Mouse (Mus musculus) CH12.LX (cell line): ENCODE data around the gene P2ry12.

Experiments
- CTCF ChIP-seq, 2 experiments: IDR thresholded peaks in 1 of 2; conservative IDR thresholded peaks in 1 of 2; 2 replicates each; pipeline ENCODE4 v1.5.1; 2011 to 2012; ENCODE audit warnings: low read depth in 2 of 2, low read length in 2 of 2, improper control_type of control experiment in 1 of 2, inconsistent platforms in 1 of 2, mild to moderate bottlenecking in 1 of 2, moderate library complexity in 1 of 2
- ZC3H11A ChIP-seq: IDR thresholded peaks from 2 replicates; pipeline ENCODE4 v1.6.1; 2012; ENCODE audit warnings: low read depth, mild to moderate bottlenecking, inconsistent platforms, low read length, improper control_type of control experiment
- ZNF384 ChIP-seq: IDR thresholded peaks from 2 replicates; pipeline ENCODE4 v1.6.1; 2012; ENCODE audit warnings: low read depth, low read length, improper control_type of control experiment, inconsistent platforms

DNA sequence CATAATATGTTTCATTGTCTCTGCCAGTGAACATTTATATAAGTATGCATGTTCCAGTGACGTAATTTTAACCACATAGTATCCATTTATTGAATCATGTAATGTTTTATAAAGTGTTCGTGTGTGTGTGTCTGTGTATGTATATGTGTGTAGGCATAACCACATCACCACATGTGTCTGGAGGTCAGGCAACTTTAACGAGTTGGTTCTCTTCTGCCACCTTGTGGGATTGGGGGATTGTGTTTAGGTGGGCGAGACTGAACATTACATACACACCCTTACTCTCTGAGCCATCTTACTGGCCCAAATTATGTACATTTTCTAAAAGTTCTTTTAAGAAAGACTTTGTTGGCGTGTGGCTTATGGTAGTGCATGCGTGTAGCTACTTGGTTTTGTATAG is 94.2 kb downstream of the P2ry12 start:
- peak in 1 of 2 experiments; percentile 67; a peak in 2 of 4 replicates for TF ChIP-seq CTCF (conservative IDR thresholded peaks at IDR 0.05 in 1 of 2, IDR thresholded peaks at IDR 0.05 in 1 of 2; ENCODE audit: low read depth in 2 of 2, low read length in 2 of 2)
- TF ChIP-seq ZC3H11A, result no peak
- TF ChIP-seq ZNF384, result no peak
